Mouse (Mus musculus) left cerebral cortex, adult 8-10 months (tissue): ENCODE results near the gene Saal1. TPM values are rescaled to one million over a fixed set of nuclear protein-coding genes. Genes with fewer than 3 reads are reported as not detected.

ENCODE experiments used
- total RNA-seq, 4 experiments: library from RNA; stranded (reverse); gene quantifications; 2 replicates each; pipeline ENCODE4 v1.2.4; 2022

Saal1 gene
- total RNA-seq, 4 experiments from 2014 or later = 7.4 to 9.9 (median 8.8) TPM

Other genes with a start within 250 kb of the Saal1 start
- 10 to 100 TPM; 66.3 to 76.8 (median 71.3) TPM for gene Sergef, start 70.9 kb downstream of the Saal1 start, total RNA-seq
- gene Tph1, start 38.1 kb downstream of the Saal1 start, total RNA-seq = under 1 TPM; 0.23 to 0.80 (median 0.56) TPM
- gene Saa3, start 5.0 kb upstream of the Saal1 start, total RNA-seq = under 1 TPM in 1 of 4 experiments, not detected in 3; 0.40 TPM
- gene Saa4, start 21.9 kb upstream of the Saal1 start, total RNA-seq = not detected
- gene Saa1, start 32.3 kb upstream of the Saal1 start, total RNA-seq = not detected
- gene Saa2, start 41.1 kb upstream of the Saal1 start, total RNA-seq = not detected
- 10 to 100 TPM; 13.8 to 19.3 (median 16.5) TPM for gene Hps5, start 85.4 kb upstream of the Saal1 start, total RNA-seq
- gene Gtf2h1, start 85.4 kb upstream of the Saal1 start, total RNA-seq = 10 to 100 TPM; 35.7 to 41.7 (median 37.8) TPM
- 100 to 1,000 TPM; 313 to 352 (median 334) TPM for gene Ldha, start 130.8 kb upstream of the Saal1 start, total RNA-seq
- gene Ldhc, start 150.5 kb upstream of the Saal1 start, total RNA-seq = not detected
- 10 to 100 TPM; 68.8 to 80.3 (median 76.1) TPM for gene Tsg101, start 209.3 kb upstream of the Saal1 start, total RNA-seq
- 10 to 100 TPM; 11.0 to 20.4 (median 19.1) TPM for gene Uevld, start 247.8 kb upstream of the Saal1 start, total RNA-seq